Mouse (Mus musculus) layer of hippocampus, adult 18-20 months (tissue): Measurements from ENCODE around the gene Nme8. TPM values are rescaled to one million over a fixed set of nuclear protein-coding genes. Genes with fewer than 3 reads are reported as not detected.

Experiments used
- DNase-seq, 2 experiments: peaks; one replicate each; pipeline ENCODE4 v3.0.0; 2022; ENCODE audit warnings: low spot score in 2 of 2
- total RNA-seq, 2 experiments: library from RNA; stranded (reverse); gene quantifications; 2 replicates each; pipeline ENCODE4 v1.2.3; 2021

Gene Nme8
- total RNA-seq, 2 experiments from 2014 or later: not detected

DNA sequence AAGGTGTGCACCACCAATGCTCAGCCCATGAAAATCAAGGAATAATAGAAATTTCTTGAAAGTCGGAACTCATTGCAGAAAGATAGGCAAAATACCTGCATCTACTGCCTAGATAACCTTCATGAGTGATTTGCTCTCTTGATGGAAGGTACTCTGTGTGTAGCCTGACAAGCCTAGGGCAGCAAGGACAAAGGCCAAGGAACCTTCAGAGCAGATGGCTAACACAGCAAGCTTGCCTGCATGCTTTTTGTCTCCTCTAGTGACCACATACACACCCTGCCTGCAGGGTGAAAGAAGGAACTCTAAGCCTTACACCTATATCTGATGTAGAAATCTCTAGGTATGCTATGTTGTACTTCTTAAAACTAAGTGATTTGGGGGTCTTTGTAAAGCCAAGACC, 102.5 kb downstream of the Nme8 start:
- no peak for DNase-seq

Other genes with a start within 250 kb of the Nme8 start
- gene Epdr1, start 77.9 kb downstream of the Nme8 start, total RNA-seq: 100 to 1,000 TPM; 113 to 122 TPM
- gene Sfrp4, start 74.7 kb downstream of the Nme8 start, total RNA-seq: 1 to 10 TPM; 1.5 to 1.6 TPM
- gene Gpr141, start 126.5 kb upstream of the Nme8 start, total RNA-seq: not detected